Mouse (Mus musculus) gastrocnemius, adult 18-20 months (tissue): Measurements from ENCODE around the gene Os9. TPM values are rescaled to one million over a fixed set of nuclear protein-coding genes. Genes with fewer than 3 reads are reported as not detected.
A peak's percentile ranks its signal among the peaks of the same experiment; 100 is the strongest.
"Not testable (repeated sequence)": the region's sequence is repeated elsewhere in the genome, so short reads cannot be mapped to it uniquely, and the experiment has no call there.

Source experiments
- DNase-seq: peaks from one replicate; pipeline ENCODE4 v3.0.0; 2021; ENCODE audit warnings: low spot score
- long read RNA-seq, 2 experiments: library from polyadenylated mRNA; stranded (forward); transcript quantifications; one replicate each; pipeline ENCODE4 v2.0.0; 2021
- total RNA-seq, 2 experiments: library from RNA; stranded (reverse); gene quantifications; 2 replicates each; pipeline ENCODE4 v1.2.3; 2021

Gene Os9
- total RNA-seq, result 10 to 100 TPM; 11.3 to 13.5 TPM
- long read RNA-seq, experiment 1, transcript Os9-202 (15 exons, 2,627 nt), result minor isoform, 6 of 18 reads
- long read RNA-seq, experiment 1, transcript Os9-201 (14 exons, 2,458 nt), result major isoform, 10 of 18 reads
- long read RNA-seq, experiment 1, partial matches to known transcripts, result 1 of 18 reads
- long read RNA-seq, experiment 1, other reads (novel, unspliced or antisense), result 1 of 18 reads
- long read RNA-seq, experiment 2, transcript Os9-201 (14 exons, 2,458 nt), result major isoform, 16 of 19 reads
- long read RNA-seq, experiment 2, partial matches to known transcripts, result 1 of 19 reads
- long read RNA-seq, experiment 2, other reads (novel, unspliced or antisense), result 0 of 19 reads

DNA sequence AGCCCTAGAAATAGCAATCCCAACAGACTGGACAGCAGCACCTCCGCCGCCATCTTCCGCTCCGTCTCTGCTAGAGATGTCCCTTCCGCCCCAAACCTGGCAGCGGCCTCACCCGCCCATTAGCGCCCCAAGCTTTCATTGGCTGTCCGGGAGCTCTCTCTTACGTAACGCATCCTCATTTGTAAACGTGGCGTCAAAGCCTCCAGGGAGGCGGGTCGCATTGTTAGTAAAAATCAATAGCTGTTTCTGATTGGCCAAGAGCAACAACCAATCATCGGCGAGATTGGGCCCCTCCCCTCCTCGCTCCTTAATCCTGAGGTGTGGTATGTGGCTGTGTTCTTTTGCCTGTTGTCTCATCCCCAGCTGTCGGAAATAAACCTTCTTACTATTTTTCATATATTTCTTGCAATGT, at the start of gene Os9:
TSS of gene Os9 (minus strand) at position 66 of the 412 bp plus-strand sequence.
- peak; percentile 97 for DNase-seq

DNA sequence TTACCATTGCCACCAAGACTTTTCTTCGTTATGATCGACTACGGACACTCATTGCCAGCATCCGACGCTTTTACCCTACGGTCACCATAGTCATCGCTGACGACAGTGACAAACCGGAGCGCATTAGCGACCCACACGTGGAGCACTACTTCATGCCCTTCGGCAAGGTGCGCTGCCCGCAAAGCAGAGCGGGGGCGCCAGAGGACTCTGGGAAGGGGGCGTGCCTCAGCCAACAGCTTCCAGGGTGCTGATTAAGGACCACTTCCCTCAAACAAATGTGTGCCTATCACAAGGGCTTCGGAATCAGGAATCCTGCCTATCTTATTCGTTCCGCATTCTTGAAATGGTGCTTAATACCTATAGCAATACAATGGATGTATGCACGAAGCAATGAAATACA, 49.1 kb upstream of the Os9 start:
- no peak for DNase-seq

DNA sequence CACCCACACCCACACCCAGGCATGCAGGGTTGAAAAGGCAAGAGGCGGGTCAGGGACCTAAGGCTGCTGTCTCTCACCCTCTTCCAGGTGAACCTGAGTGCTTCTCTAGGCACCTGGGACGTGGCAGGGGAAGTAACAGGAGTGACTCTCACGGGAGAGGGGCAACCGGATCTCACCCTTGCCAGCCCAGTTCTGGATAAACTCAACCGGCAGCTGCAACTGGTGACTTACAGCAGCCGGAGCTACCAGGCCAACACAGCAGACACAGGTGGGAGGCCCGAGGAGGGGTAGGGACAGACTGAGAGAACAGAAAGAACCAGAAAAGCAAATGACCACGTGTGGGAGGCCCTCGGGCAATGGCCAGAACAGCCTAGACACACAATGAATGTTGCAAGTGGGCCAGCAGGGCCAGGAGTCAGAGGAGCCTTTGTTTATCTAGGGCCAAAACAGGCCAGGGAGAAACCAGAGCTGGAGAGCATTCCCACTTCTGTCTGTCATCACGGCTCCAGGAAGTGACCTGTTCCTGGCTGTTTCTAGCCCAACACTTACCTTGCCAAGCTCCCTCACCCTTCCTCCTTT, 46.8 kb upstream of the Os9 start:
- DNase-seq, result no peak

DNA sequence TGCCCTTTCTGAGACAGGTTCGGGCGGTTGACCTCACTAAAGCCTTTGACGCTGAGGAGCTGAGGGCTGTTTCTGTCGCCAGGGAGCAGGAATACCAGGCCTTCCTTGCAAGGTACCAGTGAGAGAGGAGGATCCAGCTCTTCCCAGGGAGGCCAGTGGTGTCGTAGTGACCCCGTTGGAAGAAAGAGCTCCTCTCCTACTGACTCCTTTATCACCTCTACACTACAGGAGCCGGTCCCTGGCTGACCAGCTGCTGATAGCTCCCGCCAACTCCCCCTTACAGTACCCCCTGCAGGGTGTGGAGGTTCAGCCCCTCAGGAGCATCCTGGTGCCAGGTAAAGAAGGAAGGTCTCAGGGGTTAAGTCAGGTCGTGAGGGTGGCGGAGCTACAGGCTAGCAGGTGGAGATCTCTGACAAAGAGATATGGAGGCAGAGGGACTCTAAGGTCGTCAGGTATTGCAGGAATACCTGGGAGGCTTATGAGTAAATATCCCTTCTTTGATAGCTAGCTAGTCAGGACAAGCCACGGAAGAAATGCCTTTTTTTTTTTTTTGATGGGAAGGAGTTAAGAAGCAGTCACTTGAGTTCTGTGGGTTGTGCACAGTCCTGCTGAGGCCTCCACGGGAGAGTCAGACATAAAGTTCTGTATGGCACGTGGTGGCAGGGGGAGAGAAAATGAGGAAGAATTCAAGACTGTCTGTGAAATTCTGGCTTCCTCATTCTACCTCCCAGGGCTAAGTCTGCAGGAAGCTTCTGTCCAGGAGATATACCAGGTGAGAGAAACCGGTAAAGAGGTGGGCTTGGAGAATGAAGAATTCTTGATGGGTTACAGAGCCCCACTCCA, 46.1 kb upstream of the Os9 start:
- DNase-seq, result no peak

DNA sequence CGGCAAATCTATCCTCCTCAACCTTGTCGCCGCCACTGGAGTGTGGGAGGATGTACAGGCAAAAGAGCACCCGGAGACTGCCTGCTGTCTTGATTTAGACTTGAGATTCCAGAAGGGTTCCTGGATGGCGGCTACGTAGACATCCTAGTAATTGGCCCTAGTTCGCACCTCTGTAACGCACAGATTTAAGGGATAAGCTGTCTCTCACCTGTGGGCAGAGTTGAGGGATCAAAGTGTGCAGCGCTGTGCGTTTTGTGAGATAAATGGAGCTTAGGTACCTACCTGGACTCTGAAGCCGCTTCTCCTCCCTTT, 45.4 kb upstream of the Os9 start:
- no peak for DNase-seq

DNA sequence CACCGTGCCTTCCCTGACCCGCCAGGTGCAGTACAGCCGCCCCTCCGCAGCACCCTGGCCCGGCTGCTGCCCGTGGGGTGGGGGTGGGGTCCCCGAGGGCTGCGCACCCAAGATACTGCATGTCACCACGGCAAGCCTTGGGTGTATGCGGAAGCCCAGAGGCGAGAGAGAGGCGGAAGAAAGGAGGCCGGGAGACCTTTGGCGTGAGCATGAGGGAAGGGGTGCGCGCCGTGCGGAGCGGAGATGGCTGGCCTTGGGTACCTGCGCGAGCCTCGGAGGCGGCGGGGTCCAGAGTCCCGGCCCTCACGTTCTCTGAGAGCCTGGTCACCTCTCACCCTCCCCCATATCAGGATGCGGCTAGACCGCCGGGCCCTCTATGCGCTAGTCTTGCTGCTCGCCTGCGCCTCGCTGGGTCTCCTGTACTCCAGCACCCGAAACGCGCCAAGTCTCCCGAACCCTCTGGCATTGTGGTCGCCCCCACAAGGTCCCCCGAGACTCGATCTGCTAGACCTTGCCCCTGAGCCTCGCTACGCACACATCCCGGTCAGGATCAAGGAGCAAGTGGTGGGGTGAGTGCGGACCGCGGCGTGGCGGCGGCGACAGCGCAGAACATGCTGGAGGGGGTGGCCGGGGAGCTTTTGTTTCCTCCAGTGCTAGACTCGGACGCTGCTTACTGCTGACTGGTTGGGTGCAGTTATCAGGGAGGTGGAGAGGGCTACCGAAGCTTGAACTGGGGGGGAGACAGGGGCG, 44.9 kb upstream of the Os9 start:
- DNase-seq, result no peak

DNA sequence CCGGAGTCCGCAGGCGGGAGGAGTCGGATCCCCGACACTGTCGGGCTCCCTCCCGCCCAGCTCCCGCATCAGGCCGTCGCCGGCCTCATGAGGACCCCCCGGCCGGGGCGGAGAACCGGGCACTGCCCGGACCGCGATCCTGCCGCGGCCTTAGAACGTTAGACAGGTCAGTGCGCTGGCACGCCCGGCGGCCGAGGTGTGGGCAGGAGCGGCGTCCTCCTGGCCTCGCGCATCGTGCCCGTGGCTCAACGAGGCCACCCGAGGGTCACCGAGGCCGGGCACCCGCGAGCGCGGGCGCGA, 44.4 kb upstream of the Os9 start:
- no peak for DNase-seq

DNA sequence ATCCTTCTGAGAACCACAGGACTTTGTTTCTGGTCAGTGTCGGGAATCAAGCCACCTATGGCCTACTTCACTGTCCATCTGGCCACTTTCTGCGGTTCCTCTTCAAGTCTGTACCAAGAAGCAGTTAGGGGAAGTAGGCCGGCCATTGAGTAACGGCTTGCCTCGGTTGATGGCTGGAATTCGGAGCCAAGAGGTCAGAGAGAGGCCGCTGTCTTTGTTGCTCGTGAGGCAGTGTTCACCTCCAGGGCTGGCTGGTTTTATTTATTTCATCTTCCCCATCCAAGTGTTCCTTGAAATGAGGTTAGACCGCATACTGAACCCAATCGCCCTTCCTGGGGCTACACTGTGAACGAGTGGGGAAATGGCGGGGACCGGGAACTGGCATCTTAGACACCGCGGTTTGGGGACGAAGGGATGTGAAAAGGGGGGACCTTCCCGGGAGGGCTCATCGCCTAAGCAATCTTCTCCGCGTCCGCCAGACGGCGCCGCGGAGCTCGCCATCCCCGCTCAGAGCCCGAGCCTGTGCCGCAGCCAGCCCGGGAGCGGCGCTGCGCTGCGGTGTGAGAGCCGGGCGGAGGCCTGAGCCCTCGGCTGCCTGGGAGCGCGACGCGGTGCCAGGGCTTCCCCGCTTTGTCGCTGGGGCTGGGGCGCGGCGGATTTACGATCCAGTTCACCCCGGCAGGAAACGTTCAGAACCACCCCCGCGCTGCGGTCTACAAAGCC, 43.9 kb upstream of the Os9 start, which contains the start of gene B4galnt1:
TSS of gene B4galnt1 (plus strand) at position 595 of the 723 bp plus-strand sequence.
- DNase-seq, result peak; percentile 59

DNA sequence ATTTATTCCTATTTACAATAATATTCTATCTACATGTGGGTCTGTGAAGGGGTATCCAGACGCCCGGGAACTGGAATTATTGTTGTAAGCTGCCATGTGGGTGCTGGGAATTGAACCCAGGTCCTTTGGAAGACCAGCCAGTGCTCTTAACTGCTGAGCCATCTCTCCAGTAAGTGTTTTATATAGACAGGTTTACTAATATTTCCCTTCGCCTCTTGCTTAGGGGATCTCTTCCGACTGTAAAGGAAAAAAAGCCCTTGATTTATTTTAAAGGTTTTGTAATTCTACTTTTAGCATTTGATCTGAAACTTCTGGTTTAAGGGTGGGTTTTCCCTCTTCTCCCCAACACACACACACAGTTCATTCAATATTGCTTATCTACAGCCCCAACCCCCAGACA, 43.3 kb upstream of the Os9 start:
- DNase-seq, result no peak

DNA sequence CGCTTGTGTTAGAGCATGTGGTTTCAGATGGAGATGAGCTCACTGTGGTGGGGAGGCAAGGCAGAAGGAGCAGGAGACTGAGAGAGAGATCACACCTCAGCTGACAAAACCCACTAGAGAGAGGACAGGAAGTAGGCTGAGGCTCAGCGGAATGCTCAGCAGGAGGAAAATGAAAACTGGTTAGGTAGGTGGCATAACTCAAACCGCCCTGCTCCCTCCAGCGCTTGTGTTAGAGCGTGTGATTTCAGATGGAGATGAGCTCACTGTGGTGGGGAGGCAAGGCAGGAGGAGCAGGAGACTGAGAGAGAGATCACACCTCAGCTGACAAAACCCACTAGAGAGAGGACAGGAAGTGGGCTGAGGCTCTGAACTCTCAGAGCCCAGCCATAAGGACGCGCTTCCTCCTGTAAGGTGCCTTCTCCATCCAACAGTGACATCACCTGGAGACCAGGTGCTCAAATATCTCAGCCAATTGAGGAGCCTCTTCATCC, 41.9 kb upstream of the Os9 start:
- not testable (repeated sequence) for DNase-seq

DNA sequence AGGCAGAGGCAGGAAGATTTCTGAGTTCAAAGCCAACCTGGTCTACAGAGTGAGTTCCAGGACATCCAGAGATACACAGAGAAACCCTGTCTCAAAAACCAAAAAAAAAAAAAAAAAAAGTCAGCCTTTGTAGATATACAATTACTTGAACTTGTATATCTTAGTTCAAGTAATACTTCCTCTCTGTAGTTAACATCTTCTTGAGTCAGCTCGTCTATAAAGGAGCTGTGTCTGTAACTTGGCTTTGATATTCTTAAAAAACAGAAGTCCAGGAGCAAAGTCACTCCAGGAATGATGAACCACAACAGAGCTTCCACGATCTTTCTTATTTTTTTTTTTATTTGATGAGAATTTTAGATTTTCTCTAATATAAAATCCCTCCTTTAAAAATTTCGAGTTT, 39.8 kb upstream of the Os9 start:
- DNase-seq, result no peak

DNA sequence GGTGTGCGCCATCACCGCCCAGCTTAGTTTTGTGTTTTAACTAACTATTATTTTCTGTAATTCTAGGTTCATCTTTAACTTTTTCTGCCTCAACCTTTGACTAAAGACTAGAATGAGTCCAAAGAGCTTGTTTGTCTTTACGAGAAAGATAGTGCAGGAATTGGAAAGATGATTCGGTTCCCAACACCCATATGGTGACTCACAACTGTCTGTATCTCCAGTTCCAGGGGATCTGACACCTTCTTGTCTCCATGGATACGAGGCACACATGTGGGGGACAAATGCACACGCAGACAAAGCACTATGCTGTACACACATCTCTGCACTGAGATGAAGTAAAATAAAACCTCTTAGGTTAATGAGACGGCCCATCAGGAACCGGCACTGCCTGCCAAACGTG, 39.1 kb upstream of the Os9 start:
- DNase-seq, result no peak

DNA sequence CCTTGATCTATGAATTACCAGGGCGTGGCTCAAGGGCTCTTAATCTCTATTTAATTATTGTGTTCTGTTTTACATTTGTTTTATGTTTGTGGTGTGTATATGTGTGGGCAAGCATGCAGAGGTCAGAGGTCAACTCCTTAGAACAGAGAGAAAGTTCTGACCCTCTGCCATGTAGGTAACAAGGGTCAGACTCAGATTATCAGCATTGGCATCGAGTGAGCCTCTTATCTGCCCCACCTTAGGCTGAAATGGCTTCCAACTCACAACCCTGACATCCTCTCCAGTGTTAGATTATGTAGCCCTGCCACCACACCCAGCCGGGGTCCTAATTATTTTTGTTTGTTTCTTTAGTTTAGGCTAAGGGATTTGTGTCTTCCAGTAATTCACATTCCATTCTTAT, 37.5 kb upstream of the Os9 start:
- no peak for DNase-seq

DNA sequence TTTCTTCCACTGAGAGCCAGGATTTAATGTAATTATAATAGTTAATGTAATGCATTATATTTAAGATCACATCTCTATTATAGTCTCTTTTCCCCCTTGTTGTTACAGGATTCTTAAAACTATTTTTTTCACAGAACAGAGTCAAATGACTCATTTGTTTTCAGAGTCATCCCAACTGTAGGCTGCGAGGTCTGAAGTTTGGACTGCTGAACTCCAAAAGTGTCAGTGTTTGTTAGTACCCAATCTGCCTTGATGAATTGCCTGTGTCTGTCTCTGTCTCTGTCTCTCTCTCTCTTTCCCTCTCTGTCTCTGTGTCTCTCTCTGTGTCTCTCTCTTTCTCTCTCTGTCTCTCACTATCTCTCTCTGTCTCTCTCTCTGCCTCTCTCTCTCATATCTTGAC, 35.6 kb upstream of the Os9 start:
- DNase-seq, result no peak

DNA sequence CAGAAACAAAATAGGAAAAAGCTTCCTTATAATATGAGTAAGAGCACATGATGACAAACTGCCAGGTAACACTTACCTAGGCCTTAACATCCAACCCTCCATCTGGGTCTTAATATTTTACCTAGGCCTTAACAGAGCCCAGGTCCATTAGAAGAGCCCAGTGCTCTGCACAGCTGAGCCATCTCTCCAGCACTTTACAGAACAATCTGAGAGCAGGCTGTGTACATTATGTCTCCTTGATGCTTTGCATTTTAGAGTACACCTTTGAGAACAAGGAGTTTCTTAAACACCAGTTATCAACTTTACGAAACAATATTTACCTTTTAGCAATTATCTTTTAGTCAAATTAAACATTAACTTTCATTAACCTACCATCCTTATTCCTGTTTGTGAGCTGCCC, 35.2 kb upstream of the Os9 start:
- DNase-seq, result no peak

DNA sequence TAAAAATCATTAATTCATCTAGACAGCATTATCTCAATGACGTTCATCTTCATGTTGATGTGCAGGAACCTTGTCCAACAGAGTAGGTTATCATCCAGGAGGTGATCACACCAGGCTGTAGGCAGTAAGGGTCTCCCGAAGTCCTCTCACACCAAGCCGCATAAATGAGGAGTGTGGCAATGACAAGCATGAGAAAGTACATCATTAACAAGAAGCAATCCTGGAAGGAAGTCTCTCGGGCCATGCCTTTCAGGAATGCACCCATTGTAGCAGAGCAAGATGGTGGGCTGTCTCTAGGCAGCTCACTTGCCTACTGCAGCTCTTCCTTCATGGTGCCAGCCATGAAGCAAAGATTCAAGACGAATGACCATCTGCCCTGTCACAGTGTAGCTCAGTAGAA, 33.7 kb upstream of the Os9 start:
- DNase-seq, result no peak

DNA sequence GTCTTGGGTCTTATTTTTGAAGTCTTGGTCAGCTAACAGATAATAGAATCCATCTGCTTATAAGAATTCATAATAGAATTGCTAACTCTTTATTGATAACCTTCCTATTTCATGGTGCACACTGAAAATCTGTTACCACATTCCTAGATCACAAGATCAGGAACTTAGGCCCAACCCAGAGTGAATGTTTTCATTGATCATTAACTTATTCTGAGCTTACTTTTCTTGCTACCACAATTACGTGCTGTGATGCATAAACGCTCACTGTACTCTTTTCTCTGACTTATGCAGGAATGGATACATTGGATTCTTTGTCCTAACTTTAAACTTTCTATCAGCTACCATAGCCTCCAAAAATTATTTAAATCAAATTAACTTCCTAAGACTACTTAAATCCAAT, 33.3 kb upstream of the Os9 start:
- DNase-seq, result no peak

DNA sequence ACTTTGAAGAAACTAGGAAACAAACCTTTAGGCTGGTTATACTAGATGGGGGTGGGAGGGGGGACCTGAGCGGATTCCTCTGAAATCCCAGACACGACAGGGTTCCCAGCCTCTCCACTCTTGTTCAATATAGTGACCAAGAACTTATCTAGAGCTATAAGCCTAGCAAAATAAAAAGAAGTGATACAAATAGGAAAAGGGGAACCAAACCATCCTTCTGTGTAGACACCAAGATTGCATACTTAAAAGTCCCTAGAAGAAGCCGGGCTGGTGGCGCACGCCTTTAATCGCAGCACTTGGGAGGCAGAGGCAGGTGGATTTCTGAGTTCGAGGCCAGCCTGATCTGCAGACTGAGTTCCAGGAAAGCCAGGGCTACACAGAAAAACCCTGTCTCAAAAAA, 32.4 kb upstream of the Os9 start:
- DNase-seq, result no peak

DNA sequence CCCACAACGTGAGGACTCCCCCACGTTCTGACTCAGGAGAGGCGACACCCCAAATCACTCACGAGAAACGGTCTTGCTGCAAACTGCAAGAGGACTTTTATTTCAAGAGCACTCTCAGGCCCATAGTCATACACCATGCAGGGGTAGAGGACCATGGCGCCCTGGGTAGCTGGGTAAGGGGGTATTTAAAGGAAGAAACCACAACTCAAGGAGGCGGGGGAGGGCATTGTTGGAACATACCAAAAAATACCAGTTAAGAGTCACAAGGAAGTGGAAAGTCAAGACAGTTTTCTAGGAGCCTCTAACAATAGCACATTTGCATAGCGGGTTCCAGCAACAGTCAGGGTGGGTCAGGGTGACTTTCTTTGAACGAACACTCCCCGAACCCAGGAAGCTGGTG, 31.6 kb upstream of the Os9 start:
- DNase-seq, result not testable (repeated sequence)

DNA sequence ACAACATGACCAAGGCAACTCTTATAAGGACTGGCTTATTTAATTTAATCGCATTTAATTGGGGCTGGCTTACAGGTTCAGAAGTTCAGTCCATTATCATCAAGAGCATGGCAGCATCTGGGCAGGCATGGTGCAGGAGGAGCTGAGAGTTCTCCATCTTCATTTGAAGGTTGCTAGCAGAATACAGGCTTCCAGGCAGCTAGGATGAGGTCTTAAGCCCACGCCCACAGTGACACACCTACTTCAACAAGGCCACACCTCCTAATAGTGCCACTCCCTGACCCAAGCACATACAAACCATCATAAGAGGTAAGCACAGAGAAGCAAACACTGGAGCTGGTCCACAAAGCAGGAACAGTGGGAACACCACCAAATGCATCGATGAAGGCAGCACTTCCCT, 30.3 kb upstream of the Os9 start:
- DNase-seq, result not testable (repeated sequence)

DNA sequence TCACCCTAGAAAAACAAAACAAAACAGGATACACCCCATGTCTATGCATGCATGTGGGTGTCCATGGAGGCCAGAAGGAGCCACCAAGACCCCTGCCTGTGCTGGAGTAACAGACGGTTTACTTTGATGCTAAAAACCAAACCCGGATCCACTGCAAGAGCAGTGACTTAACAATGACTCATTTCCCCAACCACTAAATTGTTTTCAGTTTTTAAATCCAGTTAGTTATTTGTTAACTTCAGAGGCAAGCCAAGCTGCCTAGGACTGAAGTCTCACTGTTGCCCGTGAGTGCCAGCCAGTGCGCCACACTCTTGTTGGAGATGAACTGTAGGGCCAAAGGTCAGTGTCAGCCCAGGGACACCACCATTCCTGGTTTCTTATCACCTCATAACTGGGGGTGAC, 29.5 kb upstream of the Os9 start:
- no peak for DNase-seq
